ENCODE assay signal across 23 mouse cellular contexts in the genomic region with DNA sequence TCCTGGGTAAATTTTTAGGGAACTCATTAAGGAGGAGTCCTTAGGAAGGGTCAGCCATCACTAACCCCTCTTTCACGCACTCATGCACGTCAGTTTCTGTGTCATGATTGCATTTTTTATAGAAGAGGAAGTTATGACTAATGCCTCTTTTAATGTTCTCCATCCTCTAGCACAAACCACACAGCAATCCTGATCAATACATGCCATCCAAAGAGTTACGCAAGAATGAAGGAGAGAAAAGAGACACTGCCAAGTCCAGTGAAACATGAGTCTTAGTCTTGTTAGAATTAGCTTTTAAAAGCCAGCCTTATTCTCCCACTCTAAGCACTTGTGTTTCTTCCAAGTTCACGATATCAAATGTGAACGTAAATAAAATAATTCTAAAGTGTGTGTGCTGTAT.
A peak's percentile ranks its signal among the peaks of the same experiment; 100 is the strongest.
DNase-seq lines count a peak whose midpoint lies in the region; ATAC-seq lines count a peak whose summit lies in the region.
"Had no signal": no experiment of that assay in that cellular context is flagged by ENCODE, and none has a peak within 500 bp of the region (broad histone marks: within the 10 kb centered on the region; RNA-seq: fewer than 3 reads in every experiment).

No protein-coding gene starts in this region.

- no peaks in the 10 kb centered on the region for H3K36me3 ChIP-seq in heart, embryonic 12.5 days
- H3K36me3 ChIP-seq: heart, embryonic 13.5 days had no signal

- no peaks in the 10 kb centered on the region for H3K4me1 ChIP-seq in heart, embryonic 12.5 days (replicated peaks)

- 87% methylated on average over 5 of the region's 5 CpGs for WGBS in heart, embryonic 12.5 days

- DNase-seq in 3T3-L1 (ENCODE audit: low read depth, low spot score), result peak; percentile 50
- DNase-seq in Muller cell, postnatal 12 days (ENCODE audit: inconsistent ontology term), result peak; percentile 56
- DNase-seq in thymus, postnatal 10 days (ENCODE audit: low spot score in 2 of 2), result no peak
- no peak for DNase-seq in lung, adult 18-20 months
- DNase-seq in layer of hippocampus, postnatal 36 days, result no peak
- DNase-seq: adrenal gland, adult 8-10 months; adrenal gland, postnatal 25 days; cerebellum, adult 11-12 months; cerebellum, adult 8-10 months; cerebellum, postnatal 10 days; cerebellum, postnatal 36 days; forebrain, postnatal 0 days; gastrocnemius, adult 2 months; gastrocnemius, postnatal 14 days; heart, adult 18-20 months; heart, postnatal 14 days; heart, postnatal 4 days had no signal

- H3K9ac ChIP-seq in heart, embryonic 12.5 days, result no peak overlapping the region
- H3K9ac ChIP-seq: forebrain, postnatal 0 days; heart, embryonic 13.5 days; hindbrain, embryonic 14.5 days had no signal

- H3K27ac ChIP-seq in heart, embryonic 12.5 days (ENCODE audit: poor library complexity, severe bottlenecking), result no peak overlapping the region
- H3K27ac ChIP-seq: gastrocnemius, adult 2 months; heart, embryonic 13.5 days; hindbrain, embryonic 14.5 days had no signal

- H3K27me3 ChIP-seq in heart, embryonic 12.5 days (replicated peaks), result no peaks in the 10 kb centered on the region
- H3K27me3 ChIP-seq: heart, embryonic 13.5 days had no signal

- H3K9me3 ChIP-seq in heart, embryonic 12.5 days (replicated peaks), result no peaks in the 10 kb centered on the region
- H3K9me3 ChIP-seq: heart, embryonic 13.5 days had no signal

- H3K4me2 ChIP-seq in heart, embryonic 12.5 days, result no peak overlapping the region
- H3K4me2 ChIP-seq: heart, embryonic 13.5 days; hindbrain, embryonic 14.5 days had no signal

- no peak overlapping the region for H3K4me3 ChIP-seq in heart, embryonic 12.5 days
- H3K4me3 ChIP-seq: gastrocnemius, adult 2 months; heart, embryonic 13.5 days had no signal

- peak; percentile 25; the same call in 1 of the 2 replicates for ATAC-seq in common myeloid progenitor, adult 5-6 weeks (replicated peaks; ENCODE audit: low read depth, poor library complexity, severe bottlenecking)
- ATAC-seq in megakaryocyte progenitor cell, adult 5-6 weeks (replicated peaks; ENCODE audit: poor library complexity), result peak; percentile 71
- ATAC-seq in heart, embryonic 12.5 days (ENCODE audit: insufficient number of reproducible peaks, low FRiP score), result no peak
- ATAC-seq: forebrain, embryonic 14.5 days; forebrain, postnatal 0 days had no signal

Comparison
In these comparisons a context has a peak if more than half of its experiments do, and no peak if none do; other contexts are left out.
1. DNase-seq: peak in 3T3-L1 (single experiment) and Muller cell, postnatal 12 days (single experiment); none in thymus, postnatal 10 days (0 of 2), lung, adult 18-20 months (0 of 2) and layer of hippocampus, postnatal 36 days (0 of 2).